Mouse (Mus musculus) megakaryocyte, adult 5-6 weeks (primary cell): ENCODE measurements around the gene Gm20696. TPM values are rescaled to one million over a fixed set of nuclear protein-coding genes. Genes with fewer than 3 reads are reported as not detected.

ENCODE experiments used
- ATAC-seq: 2 replicates; pipeline ENCODE4 v1.8.0; 2016; ENCODE audit warnings: mild to moderate bottlenecking, inconsistent platforms; ENCODE audit not compliant: poor library complexity, severe bottlenecking
- total RNA-seq, 2 experiments: library from RNA; stranded (forward) in 1 of 2; stranded (reverse) in 1 of 2; fragments of 153-499, 151-499 nt in 1 of 2; fragments of 221-1000, 200-1000 nt in 1 of 2; gene quantifications; 2 replicates each; pipeline versions ENCODE4 v1.2.3 to v1.2.4; 2015 to 2017

The Gm20696 gene
- total RNA-seq, 2 experiments from 2014 or later = 4.4 to 9.6 TPM

DNA sequence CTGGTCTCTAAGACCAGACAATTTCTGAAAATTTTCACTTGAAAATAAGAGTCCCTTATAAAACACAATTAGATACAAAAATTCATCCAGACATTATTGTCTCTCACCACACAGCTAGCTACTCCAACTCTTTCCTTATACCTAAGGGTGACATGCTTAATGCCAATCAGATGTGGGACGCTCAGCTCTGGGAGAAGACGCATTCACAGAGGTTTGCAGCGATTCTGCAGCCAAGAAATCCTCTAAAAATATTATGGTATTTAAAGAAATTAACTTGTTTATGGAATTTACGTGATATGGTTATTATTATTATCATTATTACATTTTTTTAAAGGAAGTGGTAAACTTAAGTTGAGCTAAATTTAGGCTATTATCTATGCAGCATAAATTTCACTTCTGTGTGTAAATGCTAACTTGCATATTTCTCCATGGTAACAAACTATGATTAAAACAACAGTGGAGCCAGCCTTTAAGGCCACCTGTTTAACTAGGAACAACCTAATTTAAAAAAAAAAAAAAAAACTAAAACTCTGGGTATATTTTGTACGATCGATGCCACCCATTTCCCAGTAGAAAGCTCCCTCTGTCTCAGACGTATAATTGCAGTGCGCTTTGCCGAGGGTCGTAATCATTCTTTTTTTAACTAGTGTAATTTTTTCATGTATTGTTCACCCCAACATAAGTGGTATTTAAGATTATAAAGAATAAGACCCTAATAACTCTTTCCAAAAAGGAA lies 326.4 kb downstream of the Gm20696 start:
- ATAC-seq = no peak

DNA sequence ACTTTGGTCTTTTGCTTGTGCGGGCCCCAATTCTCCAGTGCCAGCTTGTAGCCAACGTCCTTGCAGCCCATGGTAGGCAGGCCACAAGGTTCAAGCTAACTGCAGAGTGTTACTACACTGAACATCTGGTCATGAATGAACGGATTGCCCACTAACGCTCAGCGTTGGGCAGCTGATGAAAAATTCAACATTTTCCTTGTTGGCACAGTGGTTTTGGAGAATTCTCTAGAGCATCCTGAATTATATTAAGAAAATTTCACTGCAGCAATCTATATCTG lies 327.3 kb downstream of the Gm20696 start:
- ATAC-seq = no peak

DNA sequence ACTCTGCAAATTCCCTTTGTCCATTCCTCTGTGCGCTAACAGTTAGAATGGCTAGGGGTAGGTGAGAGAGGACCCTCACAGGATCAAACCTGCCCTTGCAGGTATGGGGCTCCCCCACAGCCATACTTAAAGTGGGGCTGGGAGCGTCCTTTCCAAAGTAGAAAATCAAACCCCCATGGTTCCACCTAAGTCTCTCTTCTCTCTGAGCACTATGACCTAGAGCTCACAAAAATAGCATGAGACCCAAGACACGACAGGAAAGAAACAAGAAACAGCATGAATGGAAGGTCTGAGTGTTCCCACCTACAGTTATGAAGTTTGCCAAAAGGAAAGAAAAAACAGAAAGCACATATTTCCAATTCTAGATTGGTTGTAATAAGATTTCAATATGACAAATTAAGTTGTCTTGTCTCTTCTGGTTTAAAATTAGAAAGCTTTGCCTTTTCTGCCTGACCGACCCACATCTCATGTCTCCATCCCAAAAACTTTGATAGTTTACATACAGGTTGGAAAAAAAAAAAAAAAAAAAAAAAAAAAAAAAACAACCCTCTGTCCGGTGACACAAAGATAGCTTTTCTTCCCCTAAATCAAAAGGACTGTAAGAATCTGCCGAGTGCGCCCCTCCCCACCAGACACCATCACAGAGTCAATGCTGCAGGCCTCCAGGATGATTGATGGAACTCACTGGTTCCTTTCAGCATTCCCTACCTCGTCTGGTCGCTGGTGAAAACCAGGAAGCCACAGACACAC lies 327.8 kb downstream of the Gm20696 start:
- no peak for ATAC-seq

DNA sequence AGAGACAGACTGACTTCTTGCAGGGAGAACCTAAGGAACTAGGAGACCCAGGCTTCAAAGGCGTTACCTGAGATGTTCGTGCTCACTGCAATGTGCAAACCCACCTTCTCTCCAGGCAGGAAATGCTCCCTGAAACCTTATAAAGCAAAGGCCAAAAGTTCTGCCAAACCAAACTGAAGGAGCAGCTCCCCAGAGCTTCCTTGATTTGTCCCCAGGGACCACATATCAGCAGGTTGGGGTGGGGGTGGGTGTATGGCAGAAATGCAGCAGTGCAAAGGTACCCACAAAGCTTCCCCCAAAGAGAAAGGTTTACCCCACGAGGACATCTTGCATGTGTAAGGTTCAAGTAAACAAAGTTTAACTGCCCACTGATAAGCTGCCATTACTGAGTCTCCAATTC lies 328.4 kb downstream of the Gm20696 start:
- no peak for ATAC-seq

DNA sequence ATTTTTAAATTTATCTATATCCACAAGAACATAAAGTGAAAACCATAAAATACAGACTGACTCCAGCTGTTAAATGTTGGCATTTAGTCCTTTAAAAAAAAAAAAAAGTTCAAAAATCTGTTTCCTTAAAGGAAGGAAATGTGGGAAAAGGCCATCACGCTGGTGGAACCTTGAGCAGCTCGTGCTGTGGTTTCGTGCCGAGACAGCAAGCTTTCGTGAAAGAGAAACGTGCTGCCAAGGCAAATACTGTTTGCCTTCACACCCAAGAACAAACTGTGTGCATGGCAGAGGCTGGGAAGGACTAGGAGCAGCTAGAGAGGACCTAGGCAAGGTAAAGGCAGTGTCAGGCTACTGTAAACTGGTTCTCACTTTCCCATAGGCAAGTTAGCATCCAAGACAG lies 329.0 kb downstream of the Gm20696 start:
- no peak for ATAC-seq

DNA sequence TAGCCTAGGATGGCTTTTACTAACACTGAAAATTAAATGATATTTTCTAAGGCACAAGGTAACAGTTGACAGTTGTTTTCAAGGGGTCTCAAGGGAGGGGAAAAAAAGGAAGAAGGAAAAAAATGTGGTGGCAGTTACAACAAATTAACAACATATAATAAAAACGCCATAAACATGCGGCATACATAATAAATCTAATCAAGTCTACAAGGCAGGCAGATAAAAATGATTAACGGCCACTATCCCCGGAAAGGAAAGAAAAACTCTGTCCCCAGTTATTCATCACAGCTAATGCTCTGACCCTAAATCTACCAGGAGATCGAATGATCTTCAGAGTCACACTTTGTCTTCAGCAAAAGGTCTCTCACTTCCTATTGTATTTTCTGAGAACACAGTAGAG lies 330.4 kb downstream of the Gm20696 start:
- ATAC-seq = no peak

DNA sequence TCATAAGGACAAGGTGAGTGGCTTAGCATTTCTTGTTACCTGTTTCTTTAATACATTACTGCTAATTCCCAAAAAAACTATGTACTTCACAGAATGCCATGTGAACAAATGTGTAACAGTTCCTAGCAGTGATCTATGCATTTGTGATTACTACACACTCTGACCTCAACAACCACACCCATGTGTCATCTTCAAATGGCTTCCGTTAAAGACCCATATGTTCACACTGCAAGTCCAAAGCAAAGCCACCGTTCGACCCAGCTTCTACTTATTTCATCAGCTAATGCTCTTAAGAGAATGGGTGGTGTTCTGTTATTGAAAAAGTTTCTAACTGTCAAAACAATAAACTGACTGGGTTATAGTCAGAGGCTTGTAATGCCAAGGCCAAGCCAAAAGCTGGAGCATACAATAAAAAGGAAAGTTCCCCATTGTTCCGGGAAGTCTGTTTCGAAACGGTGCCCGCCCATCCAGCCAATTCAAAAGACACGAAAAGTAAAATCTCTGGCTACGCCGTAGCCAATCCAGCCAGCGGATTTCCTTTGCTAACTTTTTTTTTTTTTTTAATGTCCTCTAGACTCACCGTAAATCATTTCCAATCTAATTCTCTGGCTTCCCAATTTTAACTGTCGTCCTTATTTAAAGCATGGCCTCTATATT lies 331.3 kb downstream of the Gm20696 start:
- peak; percentile 91 for ATAC-seq

DNA sequence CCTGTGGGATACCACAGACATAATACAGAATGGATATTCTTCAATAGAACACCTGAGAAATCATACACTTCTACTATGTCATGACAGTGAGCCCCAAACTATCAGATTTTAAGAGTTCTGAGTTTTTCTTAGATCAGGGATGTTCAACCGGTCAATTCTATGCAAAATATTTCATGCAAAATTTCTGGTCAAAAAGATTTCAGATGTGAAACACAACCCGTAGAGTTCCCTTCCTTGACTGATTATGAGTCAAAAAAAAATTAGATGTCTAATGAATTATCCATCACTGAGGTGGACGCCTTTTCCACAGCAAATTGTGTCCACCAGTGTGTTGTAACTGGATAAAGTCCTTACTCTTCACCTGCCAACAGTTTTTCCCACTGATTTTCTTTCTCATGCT lies 332.3 kb downstream of the Gm20696 start:
- no peak for ATAC-seq

DNA sequence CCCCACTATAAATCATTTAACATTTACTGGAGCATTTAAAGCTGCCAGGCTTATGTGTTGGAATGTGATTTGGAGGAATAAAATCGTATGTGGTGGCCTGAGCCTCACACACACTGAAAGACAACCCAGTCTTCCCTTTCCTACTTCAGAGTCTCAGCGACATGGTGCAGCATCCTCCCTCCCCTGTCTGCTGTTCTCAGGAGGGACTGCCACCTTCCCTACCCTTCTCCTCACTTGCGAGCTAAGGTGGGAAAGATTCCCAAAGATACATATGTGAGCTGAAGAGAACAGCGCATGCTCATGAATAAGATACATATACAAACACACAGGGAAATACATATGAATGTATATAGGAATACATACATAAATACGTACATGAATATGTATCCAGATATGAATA lies 333.5 kb downstream of the Gm20696 start:
- no peak for ATAC-seq

DNA sequence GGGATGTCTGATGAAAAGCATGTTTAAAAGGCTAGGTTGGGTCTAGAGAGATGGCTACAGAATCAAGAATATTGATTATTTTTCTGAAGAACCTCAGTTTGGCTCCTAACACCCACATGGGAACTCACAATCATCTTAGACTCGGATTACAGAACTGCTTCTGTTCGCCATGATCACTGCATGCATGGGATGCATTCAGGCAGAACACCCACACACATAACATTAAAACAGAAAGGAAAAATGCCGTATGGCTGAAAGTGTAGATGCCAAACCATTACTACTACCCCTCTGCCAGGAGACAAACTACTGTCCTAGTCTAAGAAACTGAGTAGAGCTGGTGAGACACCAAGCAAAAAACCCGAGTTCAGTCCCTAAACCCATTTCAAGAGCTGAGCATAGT lies 336.4 kb downstream of the Gm20696 start:
- no peak for ATAC-seq

DNA sequence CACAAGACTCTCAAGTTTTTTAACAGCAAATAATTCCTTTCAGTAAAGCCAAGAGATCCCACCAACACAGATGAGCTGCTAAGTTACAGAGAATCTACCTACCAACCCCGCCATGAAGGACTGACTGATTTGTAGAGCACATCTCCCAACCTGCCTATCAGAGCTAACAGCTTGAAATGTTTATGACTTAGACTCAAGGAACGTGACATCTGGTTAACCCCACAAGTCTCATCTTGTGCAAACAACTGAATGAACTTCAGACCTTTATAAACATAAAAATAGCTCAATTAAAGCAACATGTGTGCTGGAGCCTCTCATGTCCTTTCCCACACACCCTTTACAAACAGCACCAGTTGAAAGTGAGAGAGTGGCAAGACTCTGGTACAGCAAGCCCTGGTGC lies 338.0 kb downstream of the Gm20696 start:
- no peak for ATAC-seq

DNA sequence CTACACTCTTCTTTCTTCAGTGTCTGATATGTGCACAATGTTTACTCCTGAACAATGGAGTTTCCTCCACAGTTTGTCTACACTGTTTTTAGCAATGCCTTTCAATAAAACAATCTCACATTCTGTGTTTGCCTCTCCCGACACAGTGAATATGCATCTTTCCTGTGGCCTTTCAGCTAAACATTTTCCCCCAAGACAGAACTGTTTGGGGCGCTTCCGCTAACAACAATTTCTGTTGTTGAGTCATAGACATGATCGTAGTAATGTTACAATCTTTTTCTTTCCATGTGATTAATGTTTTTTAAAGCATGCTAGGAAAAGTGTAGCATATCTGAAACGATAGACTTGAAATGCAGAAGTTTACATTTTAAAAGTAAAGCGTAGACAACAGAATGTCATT lies 338.5 kb downstream of the Gm20696 start:
- ATAC-seq = no peak

DNA sequence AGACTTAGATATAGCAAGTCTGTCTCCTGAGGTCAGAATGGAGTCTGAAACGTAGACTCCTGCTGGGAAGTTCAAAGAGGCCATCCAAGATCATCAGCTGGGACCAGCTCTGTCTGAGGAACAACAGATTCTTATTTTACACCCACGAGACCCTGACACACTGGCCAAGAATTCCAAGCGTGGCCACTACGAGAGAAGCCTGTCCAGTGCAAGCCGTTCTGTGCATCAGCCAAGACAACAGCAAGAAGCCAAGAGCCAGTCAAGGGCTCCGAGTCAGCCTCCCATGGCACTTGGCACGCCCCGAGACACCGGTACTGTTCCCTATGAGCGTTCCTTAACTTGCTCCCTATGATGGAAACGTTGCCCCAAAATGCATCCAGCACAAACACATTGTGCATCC lies 338.9 kb downstream of the Gm20696 start:
- ATAC-seq = no peak

DNA sequence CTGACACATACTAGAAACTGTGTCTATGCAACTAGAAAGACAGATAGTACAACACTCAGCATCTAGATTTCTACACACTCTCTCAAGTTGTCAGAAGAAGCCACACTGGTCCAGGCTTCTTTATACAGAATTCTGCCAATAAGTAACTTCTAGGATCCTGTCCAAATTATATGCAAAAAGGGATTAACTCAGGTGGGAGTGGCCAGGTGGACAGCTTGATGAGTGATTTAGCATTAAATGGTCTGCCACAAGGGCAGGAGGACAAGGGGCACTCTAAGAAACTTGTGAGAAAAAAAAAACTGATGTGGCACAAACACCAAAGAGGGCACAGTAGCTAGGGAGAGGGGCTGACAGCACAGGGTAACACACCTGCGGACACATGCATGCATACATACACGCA lies 340.7 kb downstream of the Gm20696 start:
- ATAC-seq = no peak

DNA sequence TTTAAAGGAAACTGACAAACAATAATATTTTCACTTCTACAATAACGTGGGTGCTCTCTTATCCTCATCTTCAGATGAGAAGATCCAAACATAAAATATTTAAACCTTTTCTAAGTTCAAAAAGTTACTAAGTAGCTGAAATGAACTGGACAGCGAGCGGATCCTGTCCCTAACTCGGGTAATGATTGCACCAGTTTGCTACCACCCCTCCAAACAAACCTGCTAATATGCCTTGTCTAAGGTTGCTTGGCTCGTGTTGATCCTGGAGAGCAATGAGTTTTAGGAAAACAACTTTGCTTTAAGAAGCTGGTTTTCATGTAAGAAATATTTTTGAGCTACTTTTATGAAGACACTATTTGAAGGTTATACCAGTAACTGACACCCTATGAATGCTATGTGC lies 341.1 kb downstream of the Gm20696 start:
- ATAC-seq = no peak

DNA sequence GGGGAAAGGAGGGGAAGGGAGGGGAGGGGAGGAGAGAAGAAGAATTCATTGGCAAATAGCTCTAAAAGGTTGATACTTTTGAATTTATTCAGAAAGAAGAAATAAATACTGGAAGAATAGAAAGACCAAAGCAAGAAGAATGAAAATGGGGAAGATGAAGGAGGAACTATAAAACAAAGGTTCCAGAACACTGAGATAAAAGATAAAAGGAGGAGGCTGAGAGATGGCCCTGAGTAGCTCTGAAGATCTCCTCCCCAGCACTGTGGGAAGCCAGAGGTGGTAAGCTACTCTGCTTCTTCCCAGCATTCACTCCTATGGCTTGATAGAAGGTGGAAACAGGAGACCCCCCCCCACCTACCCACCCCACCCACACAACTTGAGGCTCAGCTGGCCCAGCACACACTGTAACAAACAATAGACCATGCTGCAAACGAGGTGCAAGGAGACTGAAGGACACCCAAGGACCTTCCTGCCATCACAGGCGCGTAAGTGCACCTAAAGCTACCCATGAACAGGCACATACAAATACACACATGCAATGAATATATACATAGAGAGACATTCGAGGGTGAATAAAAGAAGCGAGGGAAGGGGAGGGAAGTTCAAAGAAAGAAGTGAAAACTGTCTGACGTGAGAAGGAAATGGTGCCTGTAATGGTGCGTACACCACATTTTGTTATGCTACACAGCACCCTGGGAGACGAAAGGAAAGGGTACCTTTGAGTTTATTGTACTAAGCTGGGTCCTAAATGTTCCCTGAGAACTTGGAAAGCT lies 344.3 kb downstream of the Gm20696 start:
- no peak for ATAC-seq

DNA sequence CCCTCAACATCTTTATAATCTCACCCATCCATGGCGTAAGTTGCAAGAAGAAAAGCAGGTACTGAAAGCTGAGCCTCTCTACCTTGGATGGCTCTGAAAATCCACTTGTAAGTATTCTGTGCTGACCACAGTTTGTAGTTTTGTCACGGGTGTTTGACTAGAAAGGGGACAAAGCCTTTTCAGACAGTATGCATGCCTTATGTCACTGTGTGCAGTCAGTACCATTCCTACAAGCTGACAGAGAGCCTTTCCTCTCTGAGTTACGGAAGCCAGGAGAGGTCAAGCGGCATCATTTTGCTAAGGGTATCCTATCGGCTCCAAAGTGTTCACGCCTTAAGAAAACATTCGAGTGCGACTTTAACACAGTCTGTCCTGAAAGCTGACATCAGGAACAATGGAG lies 346.2 kb downstream of the Gm20696 start:
- no peak for ATAC-seq

DNA sequence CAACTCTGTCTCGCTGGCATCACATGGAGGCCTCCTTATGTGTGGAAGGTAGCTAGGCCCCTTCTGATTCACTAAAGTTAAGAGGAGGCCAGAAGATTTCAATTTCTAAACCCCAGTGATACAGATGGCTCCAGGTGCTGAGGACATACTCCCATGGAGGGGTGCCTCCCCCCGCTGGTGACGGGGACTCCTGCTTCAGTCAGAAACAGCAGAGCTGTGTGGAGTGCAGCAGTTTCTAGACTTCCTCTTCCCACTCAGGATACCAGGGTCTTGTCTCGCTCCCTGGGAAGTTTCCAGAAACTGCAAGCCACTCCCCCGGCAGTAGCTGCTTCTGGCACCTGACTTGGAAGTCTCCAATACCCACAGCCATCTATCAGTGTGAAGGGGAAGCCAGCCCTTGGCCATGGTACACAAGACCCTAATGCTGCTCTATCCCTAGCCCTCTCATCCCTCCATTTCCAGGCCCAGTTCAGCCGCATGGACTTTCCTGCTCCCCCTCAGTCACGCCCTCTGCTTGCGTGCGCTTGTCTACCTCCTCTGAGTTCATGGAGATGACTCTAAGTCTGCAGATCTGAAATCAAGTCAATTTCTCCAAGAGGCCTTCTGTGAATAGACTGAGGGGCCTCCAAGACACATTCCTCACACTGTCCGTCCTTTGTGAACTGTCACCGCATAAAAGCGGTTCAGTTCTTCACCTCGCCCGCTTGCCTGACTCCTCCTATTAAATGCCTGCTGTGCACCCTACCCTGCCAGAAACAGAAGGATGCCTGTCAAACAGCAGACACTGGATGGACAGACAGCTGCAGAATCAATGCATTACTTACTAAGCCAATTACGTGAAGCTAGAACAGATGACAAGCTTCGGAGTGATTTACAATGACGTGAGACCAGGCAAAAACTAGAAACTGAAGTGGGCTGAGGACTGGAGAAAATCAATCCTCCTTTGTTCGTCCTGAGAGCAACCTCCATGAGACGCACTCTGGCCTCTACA lies 346.9 kb downstream of the Gm20696 start:
- ATAC-seq = no peak

DNA sequence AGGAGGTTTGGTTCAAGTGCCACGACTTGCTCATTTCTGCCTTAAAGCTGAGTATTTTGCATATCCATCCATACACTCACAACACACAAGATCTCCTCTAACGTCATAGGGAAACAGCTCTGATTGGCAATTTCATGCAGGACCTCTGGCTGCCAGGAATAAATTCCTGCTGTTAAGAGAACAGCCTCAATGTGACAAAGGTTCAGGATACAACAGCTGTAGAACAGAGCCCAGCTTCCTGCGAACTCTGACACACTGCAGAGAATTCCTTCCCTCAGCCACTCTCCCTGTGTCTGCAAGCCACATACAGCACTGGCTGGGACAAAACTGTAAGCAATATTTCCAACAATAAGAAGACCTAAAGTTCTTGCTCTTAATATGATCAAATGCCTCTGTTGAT lies 351.9 kb downstream of the Gm20696 start:
- ATAC-seq = no peak

DNA sequence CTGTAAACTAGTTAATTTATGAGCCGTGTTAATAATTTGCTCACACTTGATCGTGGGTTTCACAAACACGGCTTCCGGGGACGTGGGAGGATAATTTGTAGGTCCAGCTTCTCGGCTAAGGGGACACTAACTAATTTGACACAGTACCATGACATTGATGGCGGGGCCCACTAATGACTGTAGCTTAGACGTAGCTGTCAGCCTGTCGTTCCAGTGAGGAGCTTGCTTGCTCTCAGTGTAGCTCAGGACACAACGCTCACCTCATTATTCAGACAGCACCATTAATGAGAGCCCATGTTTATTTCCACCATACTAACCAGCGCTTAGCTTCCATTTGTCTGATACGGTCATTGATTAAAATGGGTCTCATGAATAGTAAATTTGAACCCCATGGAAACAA lies 356.1 kb downstream of the Gm20696 start:
- ATAC-seq = no peak

DNA sequence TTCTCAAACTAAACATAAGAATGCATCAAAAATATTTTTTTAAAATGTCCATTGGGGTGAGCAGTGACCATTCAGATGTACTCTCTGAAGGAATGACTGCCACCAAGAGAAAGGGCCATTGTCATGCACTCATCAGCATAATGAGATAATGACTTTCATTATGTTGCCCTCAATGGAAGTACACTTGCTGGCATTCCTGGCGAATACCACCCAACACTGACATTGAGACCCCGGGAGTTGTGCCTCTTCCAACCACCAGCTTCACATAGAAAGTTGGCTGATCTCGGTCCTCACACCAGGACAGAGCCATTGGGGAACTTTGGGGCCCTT lies 356.5 kb downstream of the Gm20696 start:
- no peak for ATAC-seq
